Mouse (Mus musculus): ENCODE results near the gene Sptb.

The Sptb gene

GRCm38 (mm10) chr12:76710351-76711100 is at the start of gene Sptb:
Sptb (minus strand) TSS chr12:76710547.
- DNase-seq (ENCODE audit: inconsistent ontology term): peak; percentile 58

- DNase-seq (ENCODE audit: inconsistent ontology term): peak; percentile 24
Observed at GRCm38 (mm10) chr12:76752652-76753318, 42.4 kb upstream of the Sptb start.

- DNase-seq (ENCODE audit: inconsistent ontology term): no peak
Observed at GRCm38 (mm10) chr12:76750866-76751459, 40.6 kb upstream of the Sptb start.

GRCm38 (mm10) chr12:76727955-76728354 is 17.6 kb upstream of the Sptb start:
- DNase-seq (ENCODE audit: inconsistent ontology term): no peak

GRCm38 (mm10) chr12:76722026-76722425 is 11.7 kb upstream of the Sptb start:
- DNase-seq (ENCODE audit: inconsistent ontology term): peak; percentile 1

GRCm38 (mm10) chr12:76720572-76720971 is 10.2 kb upstream of the Sptb start:
- no peak for DNase-seq (ENCODE audit: inconsistent ontology term)

GRCm38 (mm10) chr12:76718384-76718783 is 8.0 kb upstream of the Sptb start:
- no peak for DNase-seq (ENCODE audit: inconsistent ontology term)

- peak; percentile 65 for DNase-seq (ENCODE audit: inconsistent ontology term)
Observed at GRCm38 (mm10) chr12:76709795-76710350, 474 bp downstream of the Sptb start.

- peak; percentile 45 for DNase-seq (ENCODE audit: inconsistent ontology term)
Observed at GRCm38 (mm10) chr12:76708956-76709794, 1.2 kb downstream of the Sptb start.

GRCm38 (mm10) chr12:76708181-76708580 is 2.2 kb downstream of the Sptb start:
- no peak for DNase-seq (ENCODE audit: inconsistent ontology term)

GRCm38 (mm10) chr12:76696380-76696935 is 13.9 kb downstream of the Sptb start:
- no peak for DNase-seq (ENCODE audit: inconsistent ontology term)

GRCm38 (mm10) chr12:76695773-76696172 is 14.6 kb downstream of the Sptb start:
- DNase-seq (ENCODE audit: inconsistent ontology term): no peak

- DNase-seq (ENCODE audit: inconsistent ontology term): peak; percentile 21
Observed at GRCm38 (mm10) chr12:76694801-76695505, 15.4 kb downstream of the Sptb start.

- DNase-seq (ENCODE audit: inconsistent ontology term): no peak
Observed at GRCm38 (mm10) chr12:76687498-76688200, 22.7 kb downstream of the Sptb start.

- DNase-seq (ENCODE audit: inconsistent ontology term): no peak
Observed at GRCm38 (mm10) chr12:76685647-76686046, 24.7 kb downstream of the Sptb start.

- DNase-seq (ENCODE audit: inconsistent ontology term): no peak
Observed at GRCm38 (mm10) chr12:76684493-76684892, 25.9 kb downstream of the Sptb start.

- no peak for DNase-seq (ENCODE audit: inconsistent ontology term)
Observed at GRCm38 (mm10) chr12:76681937-76682336, 28.4 kb downstream of the Sptb start.

GRCm38 (mm10) chr12:76677068-76677467 is 33.3 kb downstream of the Sptb start:
- DNase-seq (ENCODE audit: inconsistent ontology term): no peak

- DNase-seq (ENCODE audit: inconsistent ontology term): no peak
Observed at GRCm38 (mm10) chr12:76676477-76676876, 33.9 kb downstream of the Sptb start.

GRCm38 (mm10) chr12:76675364-76675763 is 35.0 kb downstream of the Sptb start:
- DNase-seq (ENCODE audit: inconsistent ontology term): no peak

All from Muller cell, postnatal 12 days (primary cell).